Mouse (Mus musculus) hindbrain, embryonic 12.5 days (tissue): ENCODE measurements around the gene Sp9. TPM values are rescaled to one million over a fixed set of nuclear protein-coding genes. Genes with fewer than 3 reads are reported as not detected.

ENCODE experiments used
- ATAC-seq: fragments of 200-750 bp; cut with Nextera tagmentation; 2 replicates; pipeline ENCODE4 v1.8.0; 2017; ENCODE audit warnings: moderate TSS enrichment; ENCODE audit not compliant: low FRiP score
- H3K27ac ChIP-seq: fragments of 300-500 bp; sonication (generic); 2 replicates; pipeline ENCODE4 v1.5.1; 2016; ENCODE audit warnings: mild to moderate bottlenecking
- H3K27me3 ChIP-seq: fragments of 300-500 bp; sonication (generic); 2 replicates; pipeline ENCODE4 v1.6.1; 2016; ENCODE audit warnings: mild to moderate bottlenecking
- H3K36me3 ChIP-seq: fragments of 300-500 bp; sonication (generic); 2 replicates; pipeline ENCODE4 v1.6.1; 2016; ENCODE audit warnings: mild to moderate bottlenecking
- H3K4me1 ChIP-seq: fragments of 300-500 bp; sonication (generic); 2 replicates; pipeline ENCODE4 v1.6.1; 2016
- H3K4me2 ChIP-seq: fragments of 300-500 bp; sonication (generic); replicated peaks from 2 replicates; pipeline ENCODE4 v1.6.1; 2016; ENCODE audit warnings: mild to moderate bottlenecking
- H3K4me3 ChIP-seq: fragments of 300-500 bp; sonication (generic); 2 replicates; pipeline ENCODE4 v1.5.1; 2016; ENCODE audit warnings: mild to moderate bottlenecking
- H3K9ac ChIP-seq: fragments of 300-500 bp; sonication (generic); 2 replicates; pipeline ENCODE4 v1.6.1; 2016; ENCODE audit warnings: mild to moderate bottlenecking, moderate library complexity
- H3K9me3 ChIP-seq: fragments of 300-500 bp; sonication (generic); replicated peaks from 2 replicates; pipeline ENCODE4 v1.6.1; 2016; ENCODE audit warnings: mild to moderate bottlenecking
- WGBS: fragments of 180-500 bp; shearing (Covaris S2); methylation state at CpG from one replicate; pipeline ENCODE4 v1.1.7; 2016; 5-methylcytosine and 5-hydroxymethylcytosine counted together
- polyA plus RNA-seq: library from polyadenylated mRNA; unstranded; fragments of >200 nt; fragmentation: Nextera tagmentation; extraction: Ambion mirVana; gene quantifications from 2 replicates; pipeline ENCODE4 v1.2.1, GENCODE M21; 2016

Sp9 gene
- polyA plus RNA-seq: 2.1 and 2.9 TPM in 2 replicates

DNA sequence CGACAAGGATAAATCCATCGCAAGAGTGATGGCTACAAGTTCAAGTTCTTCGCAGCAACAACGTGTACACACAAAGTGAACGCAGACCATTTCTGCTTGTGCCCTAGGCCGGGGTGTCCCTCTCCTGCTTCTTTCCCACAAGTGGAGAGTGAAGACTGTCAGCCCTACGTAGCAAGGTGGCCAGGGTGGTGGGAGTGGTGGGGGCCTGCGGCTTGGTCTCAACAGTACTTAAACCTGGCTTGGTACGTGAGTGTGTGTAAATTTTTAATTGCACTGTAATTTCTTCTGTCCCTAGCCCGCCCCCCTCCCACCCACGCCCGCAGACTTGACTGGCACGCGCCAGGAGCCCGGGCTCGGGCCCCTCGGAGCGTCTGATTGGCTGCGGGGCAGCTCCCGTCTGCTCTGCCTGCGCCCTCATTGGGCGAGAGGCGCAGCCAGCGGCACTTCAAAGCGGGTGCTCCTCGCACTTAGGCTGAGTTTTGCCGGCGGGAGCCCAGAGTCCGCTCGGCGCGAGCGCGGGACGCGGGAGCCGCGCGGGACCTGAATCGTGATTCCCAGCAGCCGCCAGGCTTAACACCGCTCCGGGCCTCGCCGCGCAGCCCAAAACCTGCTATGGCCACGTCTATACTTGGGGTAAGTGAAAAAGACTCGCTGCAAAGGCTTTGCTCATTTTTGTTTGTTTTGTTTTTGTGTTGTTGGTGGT lies at the start of gene Sp9:
Gene Sp9 (plus strand): TSS at position 467 of the 703 bp plus-strand sequence.
- peak; percentile 76 for ATAC-seq
- Histone ChIP-seq H3K4me3 (peak within 1 kb of the TSS; percentile 47), H3K9me3 (no peaks in the 10 kb centered on the region), H3K27ac (no peak within 1 kb of the TSS; the same call in 1 of the 2 replicates), H3K36me3 (no peaks in the 10 kb centered on the region), H3K4me1 (peaks cover 44% of the 10 kb centered on the region), H3K9ac (peak within 1 kb of the TSS; percentile 68), H3K27me3 (peaks cover 74% of the 10 kb centered on the region), H3K4me2 (peak within 1 kb of the TSS; percentile 67)
- under 1% methylated on average over 48 of the region's 48 CpGs for WGBS

DNA sequence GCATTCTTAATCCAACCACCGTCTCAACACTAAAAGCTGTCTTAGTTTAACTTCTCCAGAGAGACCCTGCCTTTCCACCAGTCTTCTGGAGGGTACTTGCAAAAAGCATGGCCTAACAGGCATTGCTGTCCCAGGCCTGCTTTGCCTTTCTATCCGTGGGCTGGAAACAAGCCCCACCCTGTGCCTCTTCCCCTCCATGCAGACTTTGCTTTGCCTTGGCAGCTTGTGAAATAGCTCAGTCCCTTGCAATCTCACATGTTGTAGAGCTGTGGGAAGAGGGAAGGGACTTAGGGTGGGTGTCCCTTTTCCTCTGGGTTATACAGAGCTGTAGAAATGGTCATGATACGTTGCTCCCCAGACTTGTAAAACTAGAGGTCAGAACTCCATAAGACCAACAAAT lies 40.6 kb upstream of the Sp9 start:
- no peak overlapping the region for H3K4me3 ChIP-seq
- no peaks in the 10 kb centered on the region; the same call in 1 of the 2 replicates for H3K9me3 ChIP-seq
- H3K4me2 ChIP-seq: no peak overlapping the region
- H3K27me3 ChIP-seq: no peaks in the 10 kb centered on the region
- no peak overlapping the region for H3K9ac ChIP-seq
- no peak overlapping the region for H3K27ac ChIP-seq
- 65% methylated on average over 3 of the region's 3 CpGs for WGBS
- no peaks in the 10 kb centered on the region for H3K4me1 ChIP-seq
- no peaks in the 10 kb centered on the region for H3K36me3 ChIP-seq
- no peak for ATAC-seq

- no peak for ATAC-seq
- H3K27ac ChIP-seq: no peak overlapping the region
- no peak overlapping the region for H3K4me3 ChIP-seq
- 82% methylated on average over 4 of the region's 4 CpGs for WGBS
- H3K4me2 ChIP-seq: no peak overlapping the region
- no peaks in the 10 kb centered on the region; the same call in 1 of the 2 replicates for H3K27me3 ChIP-seq
- H3K4me1 ChIP-seq: no peaks in the 10 kb centered on the region
- no peaks in the 10 kb centered on the region for H3K36me3 ChIP-seq
- no peaks in the 10 kb centered on the region for H3K9me3 ChIP-seq
- no peak overlapping the region for H3K9ac ChIP-seq
These were observed 30.4 kb upstream of the Sp9 start for GRCm38 (mm10) chr2:73241299-73241698.

- Histone ChIP-seq H3K27me3 (no peaks in the 10 kb centered on the region), H3K4me1 (no peaks in the 10 kb centered on the region), H3K4me3 (no peak overlapping the region), H3K9me3 (no peaks in the 10 kb centered on the region), H3K9ac (no peak overlapping the region), H3K36me3 (no peaks in the 10 kb centered on the region), H3K4me2 (no peak overlapping the region), H3K27ac (no peak overlapping the region)
- no peak for ATAC-seq
- 55% methylated on average over 4 of the region's 4 CpGs for WGBS
These were observed 23.0 kb upstream of the Sp9 start for GRCm38 (mm10) chr2:73248701-73249100.

GRCm38 (mm10) chr2:73263172-73263765 lies 8.5 kb upstream of the Sp9 start:
- Histone ChIP-seq H3K4me3 (peak overlapping the region; percentile 36), H3K9me3 (peaks cover 3% of the 10 kb centered on the region; the same call in 1 of the 2 replicates), H3K4me2 (peak overlapping the region; percentile 55), H3K36me3 (no peaks in the 10 kb centered on the region), H3K9ac (0 out of 2 replicates have a peak overlapping the region, but pooled peaks have one; percentile 41), H3K27ac (no peak overlapping the region), H3K4me1 (peaks cover 13% of the 10 kb centered on the region), H3K27me3 (peaks cover 64% of the 10 kb centered on the region)
- ATAC-seq: no peak
- 3% methylated on average over 16 of the region's 16 CpGs for WGBS

DNA sequence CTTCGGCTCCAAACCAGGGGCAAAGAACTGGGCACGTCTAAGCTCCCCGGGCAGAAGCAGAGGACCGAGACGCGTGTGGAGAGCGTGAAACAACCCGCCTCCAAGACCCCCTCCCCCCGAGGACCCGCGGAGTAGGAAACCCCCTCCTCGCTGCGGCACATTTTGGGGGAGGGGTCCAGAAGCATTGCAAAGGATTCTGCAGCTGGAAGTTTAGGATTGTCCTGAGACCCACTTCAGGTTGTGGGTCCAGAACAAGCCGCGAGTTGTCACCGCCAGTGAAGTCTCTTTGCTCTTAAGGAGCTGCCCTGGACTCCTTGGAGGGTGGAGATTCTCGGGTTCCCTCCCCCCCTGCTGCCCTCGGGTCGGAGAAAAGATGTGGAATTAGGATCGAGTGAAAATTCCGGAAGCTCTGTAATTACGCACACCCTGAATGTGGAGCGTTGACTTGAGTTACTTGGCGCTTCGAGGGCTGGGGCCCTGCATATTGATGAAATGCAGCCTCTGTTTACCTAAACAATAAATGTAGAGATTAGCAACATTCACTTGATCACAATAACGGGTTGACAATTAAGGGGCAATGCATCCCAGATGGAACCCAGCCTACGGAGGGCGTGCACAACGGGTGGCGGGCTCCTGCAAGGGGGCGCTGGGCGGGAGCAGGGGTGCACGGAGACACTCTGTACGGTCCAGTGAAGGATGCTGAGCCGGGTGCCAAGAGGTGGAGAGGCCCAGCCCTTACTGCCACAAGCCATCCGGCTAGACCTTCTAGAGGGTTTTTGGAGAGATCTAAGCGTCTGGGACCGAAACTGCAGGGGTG lies 7.7 kb upstream of the Sp9 start:
- 2% methylated on average over 38 of the region's 38 CpGs for WGBS
- peaks cover 13% of the 10 kb centered on the region for H3K4me1 ChIP-seq
- H3K9ac ChIP-seq: 0 out of 2 replicates have a peak overlapping the region, but pooled peaks have one; percentile 41
- H3K27me3 ChIP-seq: peaks cover 69% of the 10 kb centered on the region
- H3K36me3 ChIP-seq: no peaks in the 10 kb centered on the region
- H3K4me2 ChIP-seq: peak overlapping the region; percentile 55
- ATAC-seq: no peak
- peak overlapping the region; percentile 36 for H3K4me3 ChIP-seq
- peaks cover 3% of the 10 kb centered on the region; the same call in 1 of the 2 replicates for H3K9me3 ChIP-seq
- no peak overlapping the region for H3K27ac ChIP-seq

DNA sequence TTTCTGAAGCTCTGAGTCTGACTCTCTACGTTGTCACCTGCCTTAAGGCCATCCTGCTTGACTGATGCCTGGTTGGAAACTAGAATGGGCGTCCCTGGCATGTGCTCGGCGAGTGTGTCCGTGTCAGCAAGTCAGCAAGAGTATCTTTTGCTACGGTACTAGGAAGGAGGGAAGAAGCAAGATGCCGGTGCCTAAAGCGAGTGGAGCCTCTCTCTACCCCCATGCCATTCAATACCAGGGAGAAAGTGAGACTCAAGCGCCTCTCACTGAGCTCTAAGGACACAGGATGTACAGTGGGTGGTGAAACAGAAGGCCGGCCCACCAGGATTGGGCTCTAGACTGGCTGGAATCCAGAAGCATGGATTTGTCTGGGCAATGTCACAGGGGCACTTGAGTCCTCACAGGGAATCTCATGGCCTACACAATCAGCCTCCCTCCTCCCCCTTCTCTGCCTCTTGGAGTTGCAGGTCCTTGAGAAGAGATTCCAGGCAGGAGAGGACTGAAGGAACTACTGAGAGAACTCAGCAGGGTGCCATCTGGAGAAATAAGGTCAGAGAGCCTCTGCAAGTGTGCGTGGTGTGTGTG lies 7.0 kb upstream of the Sp9 start:
- no peak for ATAC-seq
- H3K27ac ChIP-seq: no peak overlapping the region
- H3K4me1 ChIP-seq: peaks cover 14% of the 10 kb centered on the region
- H3K9ac ChIP-seq: no peak overlapping the region
- H3K27me3 ChIP-seq: peaks cover 74% of the 10 kb centered on the region
- H3K9me3 ChIP-seq: peaks cover 3% of the 10 kb centered on the region; the same call in 1 of the 2 replicates
- peak overlapping the region; percentile 55 for H3K4me2 ChIP-seq
- no peaks in the 10 kb centered on the region for H3K36me3 ChIP-seq
- peak overlapping the region; percentile 36 for H3K4me3 ChIP-seq
- 9% methylated on average over 11 of the region's 11 CpGs for WGBS

DNA sequence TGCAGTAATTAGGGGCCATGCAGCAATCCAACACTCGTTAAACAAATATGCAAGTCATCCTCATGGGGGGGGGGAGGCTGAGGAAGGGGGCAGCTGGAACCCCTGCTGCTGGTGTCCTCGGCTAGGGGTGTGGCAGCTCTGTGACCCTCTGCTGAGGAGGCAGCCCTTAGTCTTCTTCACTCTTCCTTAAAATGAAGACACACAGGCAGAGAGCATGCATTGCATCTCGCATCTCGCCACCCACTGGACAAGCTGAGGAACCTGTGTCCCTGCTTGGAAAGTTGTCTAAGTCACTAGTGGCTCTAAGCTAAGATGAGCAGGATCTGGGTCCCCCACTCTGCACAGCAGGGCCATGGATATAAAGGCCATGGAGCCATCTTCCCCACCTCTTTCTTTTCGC lies 5.7 kb upstream of the Sp9 start:
- no peak overlapping the region for H3K27ac ChIP-seq
- ATAC-seq: no peak
- peaks cover 87% of the 10 kb centered on the region for H3K27me3 ChIP-seq
- WGBS: 5% methylated on average over 5 of the region's 5 CpGs
- H3K4me2 ChIP-seq: no peak overlapping the region
- H3K4me3 ChIP-seq: no peak overlapping the region
- H3K4me1 ChIP-seq: peaks cover 23% of the 10 kb centered on the region
- H3K36me3 ChIP-seq: no peaks in the 10 kb centered on the region
- peaks cover 2% of the 10 kb centered on the region; the same call in 1 of the 2 replicates for H3K9me3 ChIP-seq
- no peak overlapping the region for H3K9ac ChIP-seq

- Histone ChIP-seq H3K4me2 (no peak overlapping the region), H3K9ac (no peak overlapping the region), H3K4me3 (no peak overlapping the region), H3K36me3 (no peaks in the 10 kb centered on the region), H3K27ac (no peak overlapping the region), H3K27me3 (peaks cover 92% of the 10 kb centered on the region), H3K9me3 (no peaks in the 10 kb centered on the region), H3K4me1 (peaks cover 28% of the 10 kb centered on the region)
- ATAC-seq: no peak
- 58% methylated on average over 1 of the region's 1 CpGs for WGBS
These were observed 5.1 kb upstream of the Sp9 start for GRCm38 (mm10) chr2:73266623-73267022.

DNA sequence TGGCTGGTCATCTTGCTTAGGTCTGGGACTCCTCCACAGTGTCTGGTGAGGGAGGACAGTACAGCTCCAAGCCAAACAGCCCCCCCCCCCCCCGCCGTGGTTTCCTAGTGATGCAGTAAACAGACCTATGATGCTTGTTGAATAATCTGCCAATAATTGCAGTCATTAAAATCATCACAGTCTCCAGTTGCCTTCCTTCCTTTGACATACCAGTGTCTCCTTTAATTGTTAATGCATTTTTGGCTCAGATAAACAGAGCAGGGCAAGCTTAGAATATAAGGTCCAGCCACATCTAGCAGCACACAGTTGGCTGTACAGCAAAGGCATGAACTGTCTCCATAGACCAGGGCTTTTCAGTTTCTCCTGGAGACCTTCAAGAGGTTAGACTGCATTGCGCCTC lies 4.5 kb upstream of the Sp9 start:
- no peak overlapping the region for H3K27ac ChIP-seq
- H3K4me3 ChIP-seq: no peak overlapping the region
- no peak for ATAC-seq
- H3K9ac ChIP-seq: no peak overlapping the region
- 13% methylated on average over 3 of the region's 3 CpGs for WGBS
- no peaks in the 10 kb centered on the region for H3K9me3 ChIP-seq
- peaks cover 35% of the 10 kb centered on the region for H3K4me1 ChIP-seq
- no peaks in the 10 kb centered on the region for H3K36me3 ChIP-seq
- H3K27me3 ChIP-seq: peaks cover 90% of the 10 kb centered on the region
- no peak overlapping the region for H3K4me2 ChIP-seq

DNA sequence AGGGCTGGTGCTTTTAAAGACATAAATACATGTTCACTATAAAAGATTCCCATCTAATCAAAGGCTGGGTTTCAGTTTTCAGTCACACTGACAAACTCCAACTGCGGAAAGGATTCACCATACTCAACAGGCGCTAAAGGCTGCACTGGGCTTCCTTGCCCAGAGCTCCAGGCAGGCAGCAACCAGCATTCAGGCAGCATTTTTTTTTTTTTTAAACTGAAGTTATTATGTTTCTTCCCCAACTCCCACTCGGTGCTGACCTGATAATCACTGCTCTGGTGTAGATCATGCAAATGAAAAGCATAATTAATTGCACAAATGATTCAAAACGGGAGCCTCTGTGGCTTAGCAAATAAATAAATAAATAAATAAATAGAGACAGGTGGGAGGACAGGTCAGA lies 3.9 kb upstream of the Sp9 start:
- under 1% methylated on average over 4 of the region's 4 CpGs for WGBS
- Histone ChIP-seq H3K4me1 (peaks cover 39% of the 10 kb centered on the region), H3K9ac (no peak overlapping the region), H3K36me3 (no peaks in the 10 kb centered on the region), H3K27me3 (peaks cover 88% of the 10 kb centered on the region), H3K27ac (no peak overlapping the region), H3K4me3 (no peak overlapping the region), H3K4me2 (no peak overlapping the region), H3K9me3 (no peaks in the 10 kb centered on the region)
- no peak for ATAC-seq

DNA sequence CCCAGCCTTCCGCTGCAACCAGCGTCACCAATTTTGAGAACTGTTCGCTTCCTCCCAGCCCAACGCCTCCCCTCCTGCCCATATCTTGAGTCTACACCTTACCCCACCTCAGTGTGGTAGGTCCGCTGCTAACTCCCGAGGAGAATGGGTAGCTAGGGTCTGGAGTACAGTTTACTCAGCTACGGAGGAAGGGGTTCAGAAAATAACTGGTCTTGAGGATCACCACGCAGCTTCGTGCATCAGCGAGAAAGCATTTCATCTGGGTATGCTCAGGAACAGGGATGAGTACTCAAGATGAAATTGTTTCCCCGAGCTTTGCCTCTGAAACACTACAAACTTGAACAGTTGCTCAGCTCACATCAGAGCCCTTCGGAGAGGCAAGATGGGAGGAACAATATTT lies 3.4 kb upstream of the Sp9 start:
- H3K9ac ChIP-seq: no peak overlapping the region
- H3K4me1 ChIP-seq: peaks cover 44% of the 10 kb centered on the region
- no peak overlapping the region for H3K4me3 ChIP-seq
- ATAC-seq: no peak
- H3K27ac ChIP-seq: no peak overlapping the region
- H3K27me3 ChIP-seq: peaks cover 88% of the 10 kb centered on the region
- 3% methylated on average over 12 of the region's 12 CpGs for WGBS
- no peaks in the 10 kb centered on the region for H3K36me3 ChIP-seq
- no peak overlapping the region for H3K4me2 ChIP-seq
- no peaks in the 10 kb centered on the region for H3K9me3 ChIP-seq
